Mouse (Mus musculus): ENCODE measurements around the gene Avil.

Gene Avil

GRCm38 (mm10) chr10:126980933-126981530, 19.5 kb upstream of the Avil start:
- DNase-seq (ENCODE audit: low read depth in 1 of 2, low spot score in 2 of 2) = no peak

- no peak for DNase-seq (ENCODE audit: low read depth in 1 of 2, low spot score in 2 of 2)
These were observed 18.8 kb upstream of the Avil start for GRCm38 (mm10) chr10:126981746-126982145.

DNA sequence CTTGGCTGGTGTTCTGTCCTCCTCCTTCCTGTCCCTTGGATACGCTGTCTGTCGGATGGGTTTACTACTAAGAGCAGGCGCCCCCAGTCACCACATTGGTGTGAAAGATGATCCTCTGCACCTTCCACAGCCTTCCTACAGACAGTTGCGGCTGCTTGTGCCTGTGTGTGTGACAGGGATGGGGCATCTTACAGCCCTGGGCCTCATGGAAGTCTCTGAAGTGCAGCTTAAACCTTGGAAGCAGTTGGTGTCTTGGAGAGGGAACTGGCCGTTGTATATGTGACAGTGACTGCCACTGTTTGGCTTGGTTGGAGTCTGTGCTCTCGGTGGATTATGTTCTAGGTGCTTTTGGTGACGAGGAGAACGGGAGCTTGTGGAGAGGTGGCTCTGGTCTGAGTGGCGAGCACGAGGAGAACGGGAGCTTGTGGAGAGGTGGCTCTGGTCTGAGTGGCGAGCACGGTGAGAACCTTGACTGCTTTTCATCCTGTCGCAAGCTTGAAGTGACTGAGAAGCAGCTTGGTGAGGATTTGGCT, 17.2 kb upstream of the Avil start:
- DNase-seq (ENCODE audit: low read depth in 1 of 2, low spot score in 2 of 2) = no peak

- no peak for DNase-seq (ENCODE audit: low read depth in 1 of 2, low spot score in 2 of 2)
These were observed 16.1 kb upstream of the Avil start for GRCm38 (mm10) chr10:126984189-126985004.

GRCm38 (mm10) chr10:126985127-126985526, 15.4 kb upstream of the Avil start:
- no peak for DNase-seq (ENCODE audit: low read depth in 1 of 2, low spot score in 2 of 2)

- no peak for DNase-seq (ENCODE audit: low read depth in 1 of 2, low spot score in 2 of 2)
These were observed 14.9 kb upstream of the Avil start for GRCm38 (mm10) chr10:126985579-126985978.

DNA sequence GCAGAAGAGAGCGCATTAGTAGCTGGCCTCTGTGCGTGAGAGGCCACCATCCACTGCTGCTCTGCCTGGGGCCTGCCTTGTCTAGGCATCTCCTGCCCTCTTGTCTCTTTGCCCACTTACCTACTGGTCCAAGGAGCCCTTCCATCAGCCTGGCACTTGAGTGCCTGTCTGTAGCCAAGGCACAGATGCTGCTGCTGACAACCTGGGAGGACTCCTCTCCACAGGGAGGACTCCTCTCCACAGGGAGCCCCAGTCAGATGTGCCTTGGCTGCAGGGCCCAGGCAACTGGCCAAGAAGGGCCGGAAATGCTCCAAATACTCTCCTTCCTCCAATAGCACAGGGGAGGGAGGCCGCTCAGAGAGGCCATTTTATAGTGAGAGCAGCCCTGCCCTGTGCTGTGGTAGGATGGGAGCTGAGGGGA, 14.0 kb upstream of the Avil start:
- DNase-seq (ENCODE audit: low read depth in 1 of 2, low spot score in 2 of 2) = no peak

DNA sequence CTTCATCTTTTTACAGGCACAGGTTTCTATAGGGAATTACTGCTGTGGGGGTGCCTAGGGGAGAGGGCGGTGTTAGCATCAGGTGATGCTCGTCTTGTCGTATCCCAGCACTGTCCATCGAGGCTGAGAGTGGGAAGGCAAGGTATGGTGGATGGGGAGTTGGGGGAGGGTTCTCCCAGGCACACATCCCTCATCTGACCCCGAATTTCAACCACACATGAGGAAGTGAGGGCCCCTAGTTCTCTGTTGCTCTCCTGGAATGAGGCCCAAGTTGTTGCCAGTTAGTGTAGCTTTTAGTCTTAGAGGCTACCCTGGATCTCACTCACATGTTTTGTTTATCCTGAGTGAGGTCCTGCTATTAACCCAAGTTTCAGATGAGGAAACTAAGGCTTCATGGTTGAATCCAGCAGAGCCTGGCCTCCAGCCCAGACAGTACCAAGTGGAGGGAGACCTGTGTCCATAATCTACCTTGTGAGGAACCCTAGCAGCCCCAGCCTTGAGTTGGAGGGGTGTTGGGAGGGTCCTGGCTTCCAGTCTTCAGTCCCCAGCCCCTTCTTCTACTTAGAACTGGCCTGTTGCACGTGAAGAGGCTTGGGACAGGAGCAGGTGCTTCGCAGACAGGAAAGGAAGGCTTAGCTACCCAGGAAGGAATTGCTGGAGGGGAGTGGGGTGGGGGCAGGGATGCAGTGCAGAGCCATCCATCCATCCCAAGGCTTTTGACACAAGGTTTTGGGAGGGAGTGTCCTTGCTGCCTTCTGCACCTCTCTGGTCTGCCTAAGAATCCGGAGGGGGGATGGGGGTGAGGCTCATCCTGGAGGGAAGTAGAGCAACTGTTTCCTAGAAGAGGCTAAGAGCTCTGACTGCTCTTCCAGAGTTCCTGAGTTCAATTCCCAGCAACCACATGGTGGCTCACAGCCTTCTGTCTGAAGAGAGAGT, 13.1 kb upstream of the Avil start:
- no peak for DNase-seq (ENCODE audit: low read depth in 1 of 2, low spot score in 2 of 2)

GRCm38 (mm10) chr10:126988513-126989165, 11.9 kb upstream of the Avil start:
- DNase-seq (ENCODE audit: low read depth in 1 of 2, low spot score in 2 of 2) = no peak

DNA sequence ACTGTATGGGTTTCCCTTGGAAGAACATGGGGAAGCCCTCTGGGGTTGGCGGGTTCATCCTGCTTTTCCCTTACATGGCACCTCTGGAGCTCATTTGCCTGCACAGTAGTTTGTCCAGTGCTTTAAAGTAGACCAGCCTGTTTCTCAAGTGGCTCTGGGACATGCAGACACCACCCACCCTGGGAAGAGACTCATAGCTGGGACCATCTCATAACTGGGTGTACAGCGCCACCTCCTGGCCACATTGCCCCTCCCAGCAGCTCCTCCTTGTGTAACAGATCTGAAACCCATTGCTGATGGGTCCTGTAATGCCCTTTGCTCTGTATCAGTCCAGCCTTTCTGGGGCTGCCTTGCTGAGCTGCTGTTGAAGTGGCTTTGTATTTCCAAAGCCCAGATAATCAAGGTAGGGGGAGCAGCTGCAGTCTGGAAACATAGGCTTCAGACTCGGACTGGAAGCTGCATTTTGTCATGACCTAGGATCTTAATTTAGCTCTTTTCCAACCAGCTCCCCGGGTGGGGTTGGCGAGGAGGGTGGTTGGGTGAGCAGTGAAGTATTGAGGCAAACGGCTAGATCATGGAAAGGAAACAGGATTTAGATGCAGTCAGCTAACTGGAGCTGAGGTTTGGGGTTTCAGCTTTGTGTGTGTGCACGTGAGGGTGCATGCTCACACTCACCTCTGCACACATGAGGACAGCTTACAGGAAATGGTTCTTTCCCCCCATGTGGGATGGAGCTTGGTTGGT, 10.0 kb upstream of the Avil start:
- peak; percentile 58 to 74 for DNase-seq (ENCODE audit: low read depth in 1 of 2, low spot score in 2 of 2)

DNA sequence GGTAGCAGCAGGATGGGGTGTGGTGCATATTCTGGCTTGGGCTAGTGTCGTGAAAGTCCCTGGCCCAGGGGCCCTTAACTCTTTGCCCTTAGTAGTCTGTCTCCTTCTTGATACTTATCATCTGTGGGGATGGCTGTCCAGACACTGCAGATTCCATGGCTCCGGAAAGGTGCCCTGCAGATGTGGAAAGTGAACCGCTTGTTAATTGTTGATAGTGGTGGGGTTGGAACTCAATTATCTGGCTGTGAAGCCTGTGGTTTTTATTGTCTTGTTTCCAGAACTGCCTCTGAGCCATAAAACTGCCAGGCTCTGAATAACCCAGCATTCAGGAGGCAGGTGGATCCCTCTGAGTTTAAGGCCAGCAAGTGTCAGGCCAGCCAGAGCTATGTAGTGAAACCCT, 8.8 kb upstream of the Avil start:
- DNase-seq (ENCODE audit: low read depth in 1 of 2, low spot score in 2 of 2) = no peak

DNA sequence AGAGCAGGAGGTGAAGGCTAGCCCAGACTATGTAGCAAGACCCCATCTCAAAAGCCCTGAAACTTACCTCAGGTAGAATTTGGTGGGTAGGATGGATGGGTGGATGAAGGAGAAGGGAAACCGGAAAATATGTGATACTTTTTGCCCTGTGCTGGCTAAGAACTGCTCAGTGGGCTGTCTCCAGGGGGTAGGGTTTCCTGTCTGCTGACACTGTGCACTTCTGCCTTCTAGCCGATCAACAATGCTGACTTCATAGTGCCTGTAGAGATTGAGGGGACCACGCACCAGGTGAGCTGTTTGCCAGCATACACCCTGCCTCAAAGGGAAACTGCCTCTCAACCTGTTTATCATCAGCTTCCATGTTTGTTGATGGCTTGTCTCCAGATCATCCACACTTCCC, 6.9 kb upstream of the Avil start:
- no peak for DNase-seq (ENCODE audit: low read depth in 1 of 2, low spot score in 2 of 2)

DNA sequence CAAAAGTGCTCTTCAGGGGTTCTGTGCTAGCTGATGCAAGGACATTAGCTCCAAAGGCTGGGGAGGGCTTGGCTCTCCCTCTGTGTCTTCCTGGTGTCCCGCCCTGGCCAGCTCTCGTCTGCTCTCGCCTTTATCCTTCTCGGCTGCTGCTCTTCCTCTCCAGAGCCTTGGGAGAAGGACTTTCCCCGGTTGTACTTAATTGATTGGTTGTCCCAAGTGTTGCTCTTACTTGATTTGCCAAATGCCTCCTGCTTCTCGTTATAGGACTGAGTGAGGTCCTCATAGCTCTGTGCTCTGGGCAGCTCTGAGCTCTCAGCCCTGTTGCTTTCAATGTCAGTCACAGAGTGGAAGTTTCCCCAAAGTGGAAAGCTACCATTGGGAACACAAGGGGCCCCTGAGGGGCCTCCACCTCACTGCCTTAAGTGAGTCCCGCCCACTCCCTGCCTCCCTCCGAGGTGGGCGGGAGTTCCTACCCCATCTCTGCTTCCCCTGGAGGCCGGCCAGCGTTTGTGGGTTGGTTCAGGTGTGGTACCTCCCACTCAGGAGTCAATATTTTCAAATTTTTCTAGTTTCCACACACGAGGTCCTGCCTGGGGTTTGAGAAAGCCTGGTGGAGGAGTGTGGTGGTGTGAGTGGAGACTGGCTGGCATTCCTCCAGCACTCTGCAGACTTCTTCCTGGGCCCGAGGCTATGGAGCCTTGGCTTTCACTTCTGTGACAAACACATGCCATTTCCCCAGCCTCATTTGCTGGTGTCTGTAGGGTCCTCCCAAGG, 3.0 kb upstream of the Avil start:
- no peak for DNase-seq (ENCODE audit: low read depth in 1 of 2, low spot score in 2 of 2)

DNA sequence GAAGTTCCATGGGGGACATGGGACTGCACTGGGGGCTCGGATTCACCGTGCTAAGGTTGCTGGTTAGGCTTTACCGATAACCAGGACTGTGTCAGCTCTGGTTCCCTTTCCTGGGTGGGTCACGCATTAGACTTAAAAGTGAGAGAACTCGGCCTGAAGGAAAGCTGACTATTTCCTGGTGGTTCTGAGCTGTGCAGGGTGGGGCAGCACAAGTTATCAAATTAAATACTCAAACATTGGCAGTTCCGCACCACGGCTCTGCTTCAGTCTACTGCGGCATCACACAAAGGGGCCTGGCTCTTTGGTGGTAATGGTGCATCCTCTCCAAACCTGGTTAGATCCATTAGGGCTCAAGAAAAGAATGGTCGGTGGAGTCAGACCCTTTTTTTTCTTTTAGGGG, 788 bp downstream of the Avil start:
- no peak for DNase-seq (ENCODE audit: low read depth in 1 of 2, low spot score in 2 of 2)

- DNase-seq (ENCODE audit: low read depth in 1 of 2, low spot score in 2 of 2) = no peak
These were observed 1.5 kb downstream of the Avil start for GRCm38 (mm10) chr10:127002056-127002455.

GRCm38 (mm10) chr10:127002765-127003164, 2.3 kb downstream of the Avil start:
- no peak for DNase-seq (ENCODE audit: low read depth in 1 of 2, low spot score in 2 of 2)

DNA sequence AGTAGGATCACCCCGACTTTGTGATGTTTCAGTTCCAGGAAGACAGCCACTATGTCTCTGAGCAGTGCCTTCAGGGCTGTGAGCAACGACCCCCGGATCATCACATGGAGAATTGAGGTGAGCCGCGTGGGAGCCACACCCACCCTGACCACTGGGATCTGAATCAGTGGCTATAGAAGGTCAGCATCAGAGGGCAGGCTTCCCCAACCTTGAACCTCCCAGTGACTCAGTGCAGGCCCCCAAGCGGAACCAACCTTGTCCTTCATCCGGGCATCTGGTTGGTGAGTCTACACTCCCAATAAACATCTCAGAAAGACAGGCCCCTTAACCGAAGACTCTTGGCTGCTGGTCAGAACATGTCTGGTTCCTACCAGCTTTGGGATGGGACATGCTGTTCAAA, 2.8 kb downstream of the Avil start:
- no peak for DNase-seq (ENCODE audit: low read depth in 1 of 2, low spot score in 2 of 2)

GRCm38 (mm10) chr10:127003806-127004205, 3.3 kb downstream of the Avil start:
- no peak for DNase-seq (ENCODE audit: low read depth in 1 of 2, low spot score in 2 of 2)

GRCm38 (mm10) chr10:127016488-127016887, 16.0 kb downstream of the Avil start:
- DNase-seq (ENCODE audit: low read depth in 1 of 2, low spot score in 2 of 2) = peak in 1 of 2 experiments; percentile 14

All from monocyte, adult 2 months (primary cell).